Mouse (Mus musculus) liver, embryonic 14.5 days (tissue): ENCODE measurements around the gene Zfp146.
"Not testable (repeated sequence)": the region's sequence is repeated elsewhere in the genome, so short reads cannot be mapped to it uniquely, and the experiment has no call there.

Source experiments
- CTCF ChIP-seq: IDR thresholded peaks from 2 replicates; pipeline ENCODE4 v1.5.1; 2016; ENCODE audit warnings: antibody characterized with exemption, low read depth, control low read depth
- EP300 ChIP-seq: IDR thresholded peaks from 2 replicates; pipeline ENCODE4 v1.6.1; 2016; ENCODE audit warnings: antibody characterized with exemption, low read depth

DNA sequence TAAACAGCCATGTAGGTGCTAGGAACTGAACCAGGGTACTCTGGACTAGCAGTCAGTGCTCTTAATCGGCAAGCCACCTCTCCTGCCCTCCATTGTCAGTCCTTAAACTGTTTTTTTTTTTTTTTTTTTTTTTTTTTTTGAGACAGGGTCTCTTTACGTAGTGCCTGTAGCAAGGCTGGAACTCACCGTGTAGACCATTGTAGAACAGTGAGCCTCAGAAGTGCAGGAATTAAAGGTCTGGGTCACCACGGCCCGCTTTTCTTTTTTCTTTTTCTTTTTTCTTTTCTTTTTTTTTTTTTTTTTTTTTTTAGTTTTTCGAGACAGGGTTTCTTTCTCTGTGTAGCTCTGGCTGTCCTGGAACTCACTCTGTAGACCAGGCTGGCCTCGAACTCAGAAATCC is 13.6 kb upstream of the Zfp146 start:
- not testable (repeated sequence) for TF ChIP-seq CTCF, EP300
